Mouse (Mus musculus) cerebellum, adult (tissue): ENCODE results near the gene Zscan4e.
"Not testable (repeated sequence)": the region's sequence is repeated elsewhere in the genome, so short reads cannot be mapped to it uniquely, and the experiment has no call there.

Experiments
- ATAC-seq: cut with Nextera tagmentation; 2 replicates; pipeline ENCODE4 v1.9.2; 2017; ENCODE audit warnings: mild to moderate bottlenecking, moderate library complexity, mixed read lengths; ENCODE audit not compliant: insufficient number of reproducible peaks, low FRiP score, low TSS enrichment

Gene Zscan4e

DNA sequence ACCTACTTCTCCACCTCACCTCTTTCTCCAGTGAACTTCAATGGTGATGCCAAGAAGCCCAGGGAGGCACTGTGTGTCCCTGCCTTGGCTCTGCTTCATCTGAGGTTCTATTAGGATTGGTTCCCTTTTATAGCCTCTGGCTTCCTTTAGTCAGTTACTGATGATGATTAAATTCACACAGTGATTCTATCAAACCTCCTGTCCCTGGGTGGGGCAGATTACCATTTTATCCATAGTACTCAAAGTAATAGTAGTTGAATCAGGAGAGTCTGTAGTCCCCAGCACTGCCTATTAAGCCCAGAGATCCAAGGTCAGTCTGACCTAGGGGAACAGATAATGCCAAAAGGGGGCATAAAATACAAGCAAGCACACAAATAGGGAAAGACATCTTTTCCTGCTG, at the start of gene Zscan4e:
Gene Zscan4e, minus strand, starts transcription at position 101 of the 400 bp plus-strand sequence.
- ATAC-seq, result not testable (repeated sequence)
